Mouse (Mus musculus) lung, postnatal 0 days (tissue): Measurements from ENCODE around the gene 1700012P22Rik. TPM values are rescaled to one million over a fixed set of nuclear protein-coding genes. Genes with fewer than 3 reads are reported as not detected.

ENCODE experiments used
- ATAC-seq: fragments of 200-750 bp; cut with Nextera tagmentation; 2 replicates; pipeline ENCODE4 v1.8.0; 2017; ENCODE audit warnings: moderate library complexity
- DNase-seq: peaks from one replicate; pipeline ENCODE4 v3.0.0-alpha.2; 2016; ENCODE audit warnings: low spot score
- H3K27ac ChIP-seq: fragments of 300-500 bp; sonication (generic); 2 replicates; pipeline ENCODE4 v1.5.1; 2014; ENCODE audit warnings: antibody characterized with exemption, mild to moderate bottlenecking, low read length, mixed read lengths
- H3K27me3 ChIP-seq: fragments of 300-500 bp; sonication (generic); replicated peaks from 2 replicates; pipeline ENCODE4 v1.6.1; 2014; ENCODE audit warnings: low read length, mixed read lengths; ENCODE audit not compliant: insufficient read depth
- H3K36me3 ChIP-seq: fragments of 300-500 bp; sonication (generic); 2 replicates; pipeline ENCODE4 v1.6.1; 2014; ENCODE audit warnings: low read length, mixed read lengths; ENCODE audit not compliant: insufficient read depth
- H3K4me1 ChIP-seq: fragments of 300-500 bp; sonication (generic); 2 replicates; pipeline ENCODE4 v1.6.1; 2014; ENCODE audit warnings: antibody characterized with exemption, low read depth, low read length, mixed read lengths; ENCODE audit not compliant: insufficient read depth
- H3K4me2 ChIP-seq: fragments of 300-500 bp; sonication (generic); replicated peaks from 2 replicates; pipeline ENCODE4 v1.6.1; 2014; ENCODE audit warnings: low read depth, mild to moderate bottlenecking, low read length, moderate library complexity, mixed read lengths
- H3K4me3 ChIP-seq: fragments of 300-500 bp; sonication (generic); 2 replicates; pipeline ENCODE4 v1.5.1; 2014; ENCODE audit warnings: low read depth, low read length
- H3K9ac ChIP-seq: fragments of 300-500 bp; sonication (generic); replicated peaks from 2 replicates; pipeline ENCODE4 v1.6.1; 2014; ENCODE audit warnings: low read depth, mild to moderate bottlenecking
- H3K9me3 ChIP-seq: fragments of 300-500 bp; sonication (generic); 2 replicates; pipeline ENCODE4 v1.6.1; 2016; ENCODE audit warnings: low read length, mixed read lengths
- CTCF ChIP-seq: IDR thresholded peaks from 2 replicates; pipeline ENCODE4 v1.5.1; 2016; ENCODE audit warnings: antibody characterized with exemption, mild to moderate bottlenecking
- EP300 ChIP-seq: IDR thresholded peaks from 2 replicates; pipeline ENCODE4 v1.6.1; 2016; ENCODE audit warnings: antibody characterized with exemption, mild to moderate bottlenecking, control low read depth
- WGBS: fragments of 180-500 bp; shearing (Covaris S2); extraction: QIAGEN DNeasy Blood & Tissue Kit; methylation state at CpG from one replicate; pipeline ENCODE4 v1.1.7; 2014; 5-methylcytosine and 5-hydroxymethylcytosine counted together
- polyA plus RNA-seq: library from polyadenylated mRNA; unstranded; fragments of >200 nt; fragmentation: Nextera tagmentation; extraction: Ambion mirVana; gene quantifications from 2 replicates; pipeline ENCODE4 v1.2.1, GENCODE M21; 2015

The 1700012P22Rik gene
- polyA plus RNA-seq, 1 experiment from 2014 or later = not detected

GRCm38 (mm10) chr4:144406261-144406660 lies 32.3 kb downstream of the 1700012P22Rik start:
- Histone ChIP-seq H3K9me3 (no peaks in the 10 kb centered on the region), H3K9ac (no peak overlapping the region), H3K27me3 (no peaks in the 10 kb centered on the region), H3K27ac (no peak overlapping the region), H3K4me1 (no peaks in the 10 kb centered on the region), H3K4me3 (no peak overlapping the region), H3K36me3 (no peaks in the 10 kb centered on the region), H3K4me2 (no peak overlapping the region)
- ATAC-seq = no peak
- no peak for DNase-seq
- 49% methylated on average over 3 of the region's 3 CpGs for WGBS
- TF ChIP-seq EP300 (no peak), CTCF (no peak)

- H3K36me3 ChIP-seq = no peaks in the 10 kb centered on the region
- no peaks in the 10 kb centered on the region for H3K27me3 ChIP-seq
- ATAC-seq (peak; percentile 77), DNase-seq (peak; percentile 52)
- H3K9me3 ChIP-seq = no peaks in the 10 kb centered on the region
- peak overlapping the region; percentile 31 for H3K4me3 ChIP-seq
- H3K4me2 ChIP-seq = peak overlapping the region; percentile 52
- TF ChIP-seq EP300 = no peak
- no peak for TF ChIP-seq CTCF
- no peak overlapping the region for H3K27ac ChIP-seq
- 0 out of 2 replicates have a peak overlapping the region, but pooled peaks have one; percentile 8 for H3K9ac ChIP-seq
- WGBS = 6% methylated on average over 17 of the region's 17 CpGs
- H3K4me1 ChIP-seq = no peaks in the 10 kb centered on the region
Measured at GRCm38 (mm10) chr4:144404456-144405086, 34.0 kb downstream of the 1700012P22Rik start.

DNA sequence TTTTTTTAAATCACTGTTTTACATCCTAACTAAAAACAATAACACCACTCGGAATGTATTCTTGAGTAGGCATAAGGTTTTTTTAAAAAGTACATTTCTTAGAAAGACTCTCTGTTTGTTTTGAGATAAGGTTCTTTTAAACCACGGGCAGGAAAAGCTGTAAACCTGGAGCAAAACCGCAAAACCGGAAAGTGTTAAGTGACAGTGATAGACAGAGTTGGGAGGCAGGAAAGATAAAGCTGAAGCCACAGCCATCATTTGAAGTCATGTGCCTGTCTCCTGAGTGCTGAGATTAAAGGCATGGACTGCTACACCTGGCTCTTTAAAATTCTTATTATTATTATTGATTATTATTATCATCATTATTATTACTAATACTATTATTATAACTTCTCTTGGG lies 35.9 kb downstream of the 1700012P22Rik start:
- Histone ChIP-seq H3K36me3 (no peaks in the 10 kb centered on the region), H3K9ac (no peak overlapping the region), H3K27me3 (no peaks in the 10 kb centered on the region), H3K27ac (no peak overlapping the region), H3K9me3 (no peaks in the 10 kb centered on the region), H3K4me2 (no peak overlapping the region), H3K4me1 (no peaks in the 10 kb centered on the region), H3K4me3 (no peak overlapping the region)
- TF ChIP-seq CTCF (no peak), EP300 (no peak)
- WGBS = 7% methylated on average over 4 of the region's 4 CpGs
- DNase-seq (no peak), ATAC-seq (no peak)

DNA sequence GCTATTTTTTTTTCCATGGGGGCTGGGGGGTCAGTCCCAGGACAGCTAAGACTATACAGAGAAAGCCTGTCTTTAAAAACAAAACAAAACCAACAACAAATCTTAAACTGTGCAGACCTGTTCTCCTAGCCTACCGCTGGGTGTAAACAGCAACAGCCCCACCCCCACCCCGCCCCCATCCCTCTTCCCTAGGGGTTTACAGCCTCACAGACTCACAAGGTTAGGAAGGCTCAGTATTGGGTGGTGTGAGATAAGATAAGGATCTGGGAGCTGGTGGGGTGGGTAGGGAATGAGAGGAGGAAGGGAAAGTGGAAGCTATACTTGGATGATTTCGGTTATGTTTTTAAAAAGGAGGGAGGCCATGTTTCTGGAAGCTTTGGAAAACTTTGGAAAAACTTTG lies 42.3 kb downstream of the 1700012P22Rik start:
- no peak overlapping the region for H3K4me3 ChIP-seq
- H3K9ac ChIP-seq = no peak overlapping the region
- no peaks in the 10 kb centered on the region for H3K4me1 ChIP-seq
- H3K27me3 ChIP-seq = no peaks in the 10 kb centered on the region
- no peaks in the 10 kb centered on the region for H3K36me3 ChIP-seq
- TF ChIP-seq CTCF = no peak
- TF ChIP-seq EP300 = no peak
- H3K9me3 ChIP-seq = no peaks in the 10 kb centered on the region; the same call in 1 of the 2 replicates
- no peak overlapping the region for H3K27ac ChIP-seq
- ATAC-seq (no peak), DNase-seq (no peak)
- WGBS = 23% methylated on average over 3 of the region's 3 CpGs
- H3K4me2 ChIP-seq = no peak overlapping the region

DNA sequence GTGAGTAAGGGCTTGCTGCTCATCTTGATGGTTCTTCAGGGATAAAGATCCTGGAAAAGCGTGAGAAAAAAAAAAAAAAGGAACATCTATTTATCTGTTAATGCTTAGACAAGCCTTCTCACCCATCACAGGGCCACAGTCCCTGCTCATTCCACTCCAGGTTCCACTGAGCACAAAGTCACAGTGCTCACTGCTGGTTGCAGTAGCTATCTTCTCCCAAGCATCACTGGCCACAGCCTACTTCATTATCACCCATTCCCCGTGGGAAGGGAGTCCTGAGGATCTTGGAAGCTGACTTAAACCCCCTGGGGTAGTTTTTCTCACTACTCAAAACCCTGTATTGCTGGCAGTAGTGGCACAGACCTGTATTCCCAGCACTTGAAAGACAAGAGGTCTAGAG lies 60.7 kb downstream of the 1700012P22Rik start, which contains the start of gene Pramef20:
Gene Pramef20 (minus strand): TSS at position 23 of the 400 bp plus-strand sequence.
- H3K36me3 ChIP-seq = no peaks in the 10 kb centered on the region
- H3K27me3 ChIP-seq = no peaks in the 10 kb centered on the region
- H3K9me3 ChIP-seq = peaks cover 3% of the 10 kb centered on the region; the same call in 1 of the 2 replicates
- no peak within 1 kb of the TSS for H3K4me2 ChIP-seq
- no peak within 1 kb of the TSS for H3K4me3 ChIP-seq
- H3K27ac ChIP-seq = no peak within 1 kb of the TSS
- ATAC-seq (no peak), DNase-seq (no peak)
- TF ChIP-seq CTCF (no peak), EP300 (no peak)
- 43% methylated on average over 2 of the region's 2 CpGs for WGBS
- H3K4me1 ChIP-seq = no peaks in the 10 kb centered on the region
- no peak within 1 kb of the TSS for H3K9ac ChIP-seq

Other genes starting within 250 kb of the 1700012P22Rik start
- gene Oog2, start 248.1 kb downstream of the 1700012P22Rik start, polyA plus RNA-seq = not detected in 2 replicates
- gene C87977, start 225.5 kb downstream of the 1700012P22Rik start, polyA plus RNA-seq = not detected in 2 replicates
- gene Pramel5, start 158.3 kb downstream of the 1700012P22Rik start, polyA plus RNA-seq = not detected in 2 replicates
- gene Gm13128, start 108.5 kb downstream of the 1700012P22Rik start, polyA plus RNA-seq = not detected in 2 replicates
- gene Gm13119, start 80.8 kb downstream of the 1700012P22Rik start, polyA plus RNA-seq = not detected in 2 replicates
- gene Pramef20, start 60.8 kb downstream of the 1700012P22Rik start, polyA plus RNA-seq = not detected in 2 replicates
- gene Pramef12, start 30.3 kb downstream of the 1700012P22Rik start, polyA plus RNA-seq = 0.08 and 0.14 TPM in 2 replicates
- not detected in 2 replicates for gene Gm9944, start 14.5 kb upstream of the 1700012P22Rik start, polyA plus RNA-seq
- gene Aadacl3, start 25.0 kb upstream of the 1700012P22Rik start, polyA plus RNA-seq = not detected in 2 replicates
- gene 9430007A20Rik, start 81.0 kb upstream of the 1700012P22Rik start, polyA plus RNA-seq = not detected in 2 replicates
- gene Gm13124, start 126.4 kb upstream of the 1700012P22Rik start, polyA plus RNA-seq = not detected in 2 replicates
- gene Aadacl4, start 174.9 kb upstream of the 1700012P22Rik start, polyA plus RNA-seq = not detected in 2 replicates
- not detected in 2 replicates for gene Gm436, start 247.6 kb upstream of the 1700012P22Rik start, polyA plus RNA-seq